Mouse (Mus musculus) testis, adult 2 months (tissue): Measurements from ENCODE around the gene 4930467E23Rik.
"Not testable (repeated sequence)": the region's sequence is repeated elsewhere in the genome, so short reads cannot be mapped to it uniquely, and the experiment has no call there.

Experiments used
- CTCF ChIP-seq: fragments of 200-500 bp; IDR thresholded peaks from 2 replicates; pipeline ENCODE4 v1.5.1; 2012; ENCODE audit warnings: low read depth, mild to moderate bottlenecking, inconsistent platforms, low read length, moderate library complexity; ENCODE audit not compliant: control insufficient read depth, insufficient read depth, insufficient replicate concordance
- POLR2A ChIP-seq: fragments of 200-500 bp; IDR thresholded peaks from 2 replicates; pipeline ENCODE4 v1.6.1; 2012; ENCODE audit warnings: low read depth, mild to moderate bottlenecking, inconsistent platforms, low read length, moderate library complexity; ENCODE audit not compliant: control insufficient read depth

GRCm38 (mm10) chr8:19685476-19685875 is 43.9 kb upstream of the 4930467E23Rik start:
- not testable (repeated sequence) for TF ChIP-seq CTCF, POLR2A
